9 mouse cellular contexts compared by ENCODE assay signal in genomic region chr5:71094776-71095175, GRCm38 (mm10). TPM values are rescaled to one million over a fixed set of nuclear protein-coding genes. Genes with fewer than 3 reads are reported as not detected.
A peak's percentile ranks its signal among the peaks of the same experiment; 100 is the strongest.
DNase-seq lines count a peak whose midpoint lies in the region; ATAC-seq and TF ChIP-seq lines count a peak whose summit lies in the region.
"Had no signal": no experiment of that assay in that cellular context is flagged by ENCODE, and none has a peak within 500 bp of the region (broad histone marks: within the 10 kb centered on the region; RNA-seq: fewer than 3 reads in every experiment).

No protein-coding gene starts in this region.

- peak overlapping the region; percentile 56 to 62; a peak in 3 of 4 replicates for H3K4me3 ChIP-seq in heart, embryonic 14.5 days (ENCODE audit: control insufficient read depth in 1 of 2, insufficient read depth in 1 of 2, low read depth in 1 of 2, low read length in 2 of 2)
- H3K4me3 ChIP-seq in heart, adult 2 months, result no peak overlapping the region
- H3K4me3 ChIP-seq in limb, embryonic 12.5 days (replicated peaks), result peak overlapping the region; percentile 66
- H3K4me3 ChIP-seq in thymus, adult 2 months (ENCODE audit: control insufficient read depth, insufficient read depth, low read length), result no peak overlapping the region

- H3K27ac ChIP-seq in heart, embryonic 14.5 days (replicated peaks in 1 of 2; ENCODE audit: control insufficient read depth in 1 of 2, insufficient read depth in 1 of 2, low read depth in 2 of 2, low read length in 2 of 2), result no peak overlapping the region
- no peak overlapping the region for H3K27ac ChIP-seq in heart, adult 2 months
- H3K27ac ChIP-seq in limb, embryonic 12.5 days, result no peak overlapping the region
- H3K27ac ChIP-seq in thymus, adult 2 months (ENCODE audit: control insufficient read depth, insufficient read depth, low read length), result no peak overlapping the region

- WGBS in heart, embryonic 14.5 days, result 24% methylated on average over 10 of the region's 10 CpGs
- 31% methylated on average over 10 of the region's 10 CpGs for WGBS in heart, adult 2 months
- WGBS in limb, embryonic 12.5 days, result 20% methylated on average over 10 of the region's 10 CpGs
- 34% methylated on average over 10 of the region's 10 CpGs for WGBS in thymus, adult 2 months

- no peaks in the 10 kb centered on the region for H3K9me3 ChIP-seq in heart, embryonic 14.5 days (ENCODE audit: control insufficient read depth, low read length)
- no peaks in the 10 kb centered on the region for H3K9me3 ChIP-seq in limb, embryonic 12.5 days

- H3K27me3 ChIP-seq in heart, embryonic 14.5 days (ENCODE audit: control insufficient read depth, insufficient read depth, low read length), result peaks cover 16% of the 10 kb centered on the region
- H3K27me3 ChIP-seq in heart, adult 2 months (ENCODE audit: control insufficient read depth, insufficient read depth, low read length), result peaks cover 2% of the 10 kb centered on the region; the same call in 1 of the 2 replicates
- peaks cover 18% of the 10 kb centered on the region for H3K27me3 ChIP-seq in limb, embryonic 12.5 days
- H3K27me3 ChIP-seq in thymus, adult 2 months (ENCODE audit: control insufficient read depth, insufficient read depth, low read length), result no peaks in the 10 kb centered on the region

- peaks cover 3% of the 10 kb centered on the region in 2 experiments; a peak in 2 of 4 replicates for H3K4me1 ChIP-seq in heart, embryonic 14.5 days (ENCODE audit: control insufficient read depth in 2 of 2, insufficient read depth in 2 of 2, low read length in 2 of 2)
- H3K4me1 ChIP-seq in heart, adult 2 months (ENCODE audit: control insufficient read depth, insufficient read depth, low read length), result no peaks in the 10 kb centered on the region
- 0 out of 2 replicates have a peak, but pooled peaks cover 8% of the 10 kb centered on the region for H3K4me1 ChIP-seq in limb, embryonic 12.5 days (replicated peaks)
- H3K4me1 ChIP-seq in thymus, adult 2 months (replicated peaks; ENCODE audit: control insufficient read depth, insufficient read depth, low read length), result no peaks in the 10 kb centered on the region

- TF ChIP-seq EP300 in heart, adult 2 months (IDR thresholded peaks at IDR 0.05; ENCODE audit: insufficient read depth, low read depth, low read length), result no peak

- no peak for TF ChIP-seq CTCF in heart, adult 2 months (IDR thresholded peaks at IDR 0.05)
- TF ChIP-seq CTCF in thymus, adult 2 months (IDR thresholded peaks at IDR 0.05; ENCODE audit: borderline replicate concordance, control insufficient read depth, extremely low read depth, insufficient read depth, low read length, poor library complexity), result no peak

- no peak for ATAC-seq in heart, embryonic 14.5 days (ENCODE audit: insufficient number of reproducible peaks, insufficient read depth, low FRiP score, low read depth)
- ATAC-seq in limb, embryonic 12.5 days (ENCODE audit: insufficient number of reproducible peaks, insufficient read depth, low FRiP score, low TSS enrichment, low read depth), result no peak
- ATAC-seq: CD4-positive, CD25-positive, alpha-beta regulatory T cell, adult 4 months had no signal

- H3K4me2 ChIP-seq in heart, embryonic 14.5 days (ENCODE audit: low read length), result peak overlapping the region; percentile 100
- peak overlapping the region; percentile 97 for H3K4me2 ChIP-seq in limb, embryonic 12.5 days

- 0 out of 2 replicates have a peak overlapping the region, but pooled peaks have one; percentile 54 for H3K9ac ChIP-seq in heart, embryonic 14.5 days (ENCODE audit: low read length)
- no peak overlapping the region for H3K9ac ChIP-seq in heart, adult 2 months (ENCODE audit: low read depth, low read length)
- H3K9ac ChIP-seq in limb, embryonic 12.5 days (replicated peaks), result no peak overlapping the region

- DNase-seq in heart, adult 2 months, result no peak
- DNase-seq in right cerebral cortex, adult 18-20 months, result peak; percentile 39
- no peak for DNase-seq in right cerebral cortex, postnatal 14 days
- DNase-seq in thymus, adult 2 months, result no peak
- no peak for DNase-seq in ovary, adult 18-20 months (ENCODE audit: low spot score)
- DNase-seq in urinary bladder, adult 18-20 months (ENCODE audit: low spot score in 2 of 2), result no peak

- intact Hi-C loops in heart, adult 2 months (cut with DNase I), result no loop called here

- no peaks in the 10 kb centered on the region for H3K36me3 ChIP-seq in heart, embryonic 14.5 days (ENCODE audit: control insufficient read depth, insufficient read depth, low read length)
- H3K36me3 ChIP-seq in heart, adult 2 months (ENCODE audit: control insufficient read depth, insufficient read depth, low read length), result no peaks in the 10 kb centered on the region
- H3K36me3 ChIP-seq in limb, embryonic 12.5 days, result no peaks in the 10 kb centered on the region
- H3K36me3 ChIP-seq in thymus, adult 2 months (ENCODE audit: control insufficient read depth, insufficient read depth, low read length), result no peaks in the 10 kb centered on the region

- no peak for TF ChIP-seq POLR2A in heart, adult 2 months (IDR thresholded peaks at IDR 0.05; ENCODE audit: insufficient read depth, low read depth, low read length)
- TF ChIP-seq POLR2A in thymus, adult 2 months (IDR thresholded peaks at IDR 0.05; ENCODE audit: control insufficient read depth, extremely low read depth, insufficient read depth, low read length, poor library complexity), result no peak

- no peaks in the 10 kb centered on the region for H3K79me2 ChIP-seq in heart, adult 2 months (replicated peaks; ENCODE audit: control insufficient read depth, insufficient read depth, low read length)

RNA-seq across cellular contexts. Expression of gene Gabra2, which starts 0.9 kb away (rescaled TPM):
- 0.34 and 0.70 TPM in 2 replicates for polyA plus RNA-seq in heart, embryonic 14.5 days (2014; fragmentation: Nextera tagmentation; extraction: Ambion mirVana)
- under 1 TPM in 1 of 2 experiments, not detected in 1; 0.05 TPM for total RNA-seq in heart, adult 2 months (2021)
- polyA plus RNA-seq in heart, adult 2 months (2012; rRNA removed), result 0.02 TPM in 1 of 2 replicates, not detected in the other
- polyA plus RNA-seq in limb, embryonic 12.5 days (2016; fragmentation: Nextera tagmentation; extraction: Ambion mirVana), result 0.93 and 1.1 TPM in 2 replicates
- polyA plus RNA-seq in thymus, adult 2 months (2012; rRNA removed), result 0.06 and 0.07 TPM in 2 replicates
- polyA plus RNA-seq: CD4-positive, CD25-positive, alpha-beta regulatory T cell, adult 4 months had no signal

Comparison
In these comparisons a context has a peak if more than half of its experiments do, and no peak if none do; other contexts are left out.
1. H3K4me3 ChIP-seq: peak in heart, embryonic 14.5 days (2 of 2) and limb, embryonic 12.5 days (single experiment); none in heart, adult 2 months (single experiment) and thymus, adult 2 months (single experiment).